Mouse (Mus musculus) cerebellum, adult 8-10 months (tissue): ENCODE measurements around the gene B230217C12Rik.
"Not testable (repeated sequence)": the region's sequence is repeated elsewhere in the genome, so short reads cannot be mapped to it uniquely, and the experiment has no call there.

Source experiments
- DNase-seq: peaks from one replicate; pipeline ENCODE4 v3.0.0; 2022

B230217C12Rik gene

GRCm38 (mm10) chr11:97872378-97872777 is 31.8 kb downstream of the B230217C12Rik start:
- not testable (repeated sequence) for DNase-seq

GRCm38 (mm10) chr11:97874396-97874795 is 33.8 kb downstream of the B230217C12Rik start:
- no peak for DNase-seq

- DNase-seq, result no peak
These were observed 36.8 kb downstream of the B230217C12Rik start for GRCm38 (mm10) chr11:97877341-97877740.

GRCm38 (mm10) chr11:97880362-97880761 is 39.8 kb downstream of the B230217C12Rik start:
- DNase-seq, result no peak

DNA sequence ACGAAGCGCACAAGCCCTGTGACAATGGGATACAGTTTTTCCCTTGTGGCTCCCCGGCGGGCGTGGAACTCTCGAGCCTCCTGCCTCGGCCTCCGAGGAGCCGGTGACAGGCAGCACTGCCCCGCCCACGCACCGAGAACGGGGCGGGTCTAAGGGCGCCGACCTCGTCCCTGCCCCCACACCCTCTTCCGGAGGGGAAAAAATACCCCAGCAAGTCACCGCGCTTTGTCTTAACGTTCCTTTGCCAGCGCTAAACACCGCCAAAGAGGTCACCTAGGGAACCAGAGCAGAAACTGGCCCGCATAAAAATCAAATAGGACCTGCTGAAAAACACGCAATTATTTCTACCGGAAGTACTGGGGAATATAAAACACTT is 43.0 kb downstream of the B230217C12Rik start:
- peak; percentile 72 for DNase-seq

DNA sequence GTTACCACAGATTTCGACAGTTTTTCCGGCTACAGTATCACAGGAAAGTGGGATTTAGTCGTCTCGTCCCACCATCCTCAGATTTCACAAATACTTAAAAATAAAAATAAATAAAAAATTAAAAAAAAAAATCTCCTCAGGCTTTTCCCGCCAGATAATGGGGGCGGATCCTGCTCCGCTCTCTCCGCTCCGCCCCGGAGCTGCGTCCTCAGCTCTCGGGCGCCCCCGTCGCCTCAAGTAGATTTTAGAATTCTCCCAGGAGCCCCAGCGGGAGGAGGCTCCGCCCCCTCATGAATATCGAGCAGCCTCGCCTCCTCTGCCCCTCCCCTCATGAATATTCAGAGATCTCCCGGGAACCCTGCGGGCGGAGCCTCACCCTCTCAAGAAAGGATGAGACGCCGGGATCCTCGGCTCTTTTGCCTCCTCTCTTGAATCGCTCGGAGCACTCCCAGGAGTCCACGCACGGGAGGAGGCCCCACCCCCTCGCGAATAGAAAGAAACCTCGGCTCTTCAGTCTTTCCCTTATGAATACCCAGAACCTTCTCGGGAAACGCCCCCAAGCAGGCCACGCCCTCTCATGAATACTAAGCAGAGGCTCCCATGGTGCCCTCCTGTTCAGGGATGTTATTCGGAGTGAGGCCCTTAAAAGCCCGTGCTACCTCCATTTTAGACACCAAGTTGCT is 43.5 kb downstream of the B230217C12Rik start, which contains the start of gene Fbxo47:
Fbxo47 (minus strand) TSS at position 237 of the 683 bp plus-strand sequence.
- peak; percentile 97 for DNase-seq

GRCm38 (mm10) chr11:97884601-97885185 is 44.1 kb downstream of the B230217C12Rik start:
- DNase-seq, result no peak

- no peak for DNase-seq
These were observed 44.8 kb downstream of the B230217C12Rik start for GRCm38 (mm10) chr11:97885296-97885915.

GRCm38 (mm10) chr11:97891821-97892220 is 51.2 kb downstream of the B230217C12Rik start:
- no peak for DNase-seq
